Mouse (Mus musculus): ENCODE measurements around the gene Gzmk. TPM values are rescaled to one million over a fixed set of nuclear protein-coding genes. Genes with fewer than 3 reads are reported as not detected.
"Not testable (repeated sequence)": the region's sequence is repeated elsewhere in the genome, so short reads cannot be mapped to it uniquely, and the experiment has no call there.

The Gzmk gene
- polyA plus RNA-seq, 2 experiments, result 0.25 TPM; not detected in 1

DNA sequence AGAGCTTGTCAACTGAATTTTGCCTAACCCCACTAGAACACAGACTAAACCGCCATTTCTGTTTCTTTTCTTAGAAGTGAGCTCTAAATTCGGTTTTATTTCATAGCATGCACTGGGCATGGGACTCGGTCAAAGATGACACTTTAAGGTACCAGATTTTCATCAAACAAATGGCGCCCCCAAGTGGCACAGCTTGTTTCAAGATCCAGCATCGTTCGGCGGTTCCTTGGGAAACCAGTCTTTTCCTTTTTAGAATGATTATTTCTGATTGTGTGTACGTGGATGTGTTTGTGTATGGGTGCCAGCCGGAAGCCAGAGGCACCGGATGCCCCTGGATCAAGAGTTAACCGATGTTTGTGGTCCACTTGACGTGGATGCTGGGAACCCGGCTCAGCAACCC lies 39.5 kb upstream of the Gzmk start:
- Histone ChIP-seq H3K9ac (ENCODE audit: low read depth, low read length, severe bottlenecking) (no peak overlapping the region), H3K4me2 (replicated peaks; ENCODE audit: low read depth, low read length, severe bottlenecking) (no peak overlapping the region), H3K27ac (replicated peaks; ENCODE audit: low read depth, low read length) (no peak overlapping the region), H3K4me1 (ENCODE audit: control insufficient read depth, insufficient read depth, low read length) (no peaks in the 10 kb centered on the region), H3K4me3 (replicated peaks; ENCODE audit: low read length) (no peak overlapping the region), H3K9me3 (ENCODE audit: control insufficient read depth, low read length) (no peaks in the 10 kb centered on the region), H3K36me3 (ENCODE audit: control insufficient read depth, insufficient read depth, low read length) (no peaks in the 10 kb centered on the region), H3K27me3 (ENCODE audit: control insufficient read depth, insufficient read depth, low read length) (no peaks in the 10 kb centered on the region)
- TF ChIP-seq POLR2A (IDR thresholded peaks at IDR 0.05; ENCODE audit: borderline replicate concordance, extremely low read depth, insufficient read depth, insufficient read length), result no peak
- ATAC-seq (ENCODE audit: low FRiP score, low read depth) (no peak), DNase-seq (ENCODE audit: low spot score) (peak; percentile 73)
- 27% methylated on average over 13 of the region's 13 CpGs for WGBS

DNA sequence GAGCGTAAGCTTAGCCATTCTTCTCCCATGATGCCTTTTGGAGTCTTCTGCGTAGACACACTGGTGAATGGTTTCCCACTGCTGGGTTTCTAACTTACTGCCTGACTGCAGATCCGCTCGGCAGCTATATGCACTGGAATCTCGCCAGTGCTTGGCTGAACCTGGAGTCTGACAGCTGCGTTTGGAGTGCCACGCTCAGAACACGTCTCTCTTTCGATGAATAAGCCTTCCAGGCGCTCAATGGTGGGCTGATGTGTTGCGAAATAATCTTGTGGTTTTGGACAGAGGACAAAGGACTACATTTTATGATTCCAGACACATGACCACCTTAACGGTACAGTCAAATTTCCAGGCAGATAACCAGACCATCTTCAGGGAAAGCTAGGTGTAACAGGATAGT lies 37.1 kb upstream of the Gzmk start:
- Histone ChIP-seq H3K36me3 (ENCODE audit: control insufficient read depth, insufficient read depth, low read length) (no peaks in the 10 kb centered on the region), H3K4me2 (replicated peaks; ENCODE audit: low read depth, low read length, severe bottlenecking) (no peak overlapping the region), H3K9me3 (ENCODE audit: control insufficient read depth, low read length) (no peaks in the 10 kb centered on the region), H3K4me1 (ENCODE audit: control insufficient read depth, insufficient read depth, low read length) (no peaks in the 10 kb centered on the region), H3K4me3 (replicated peaks; ENCODE audit: low read length) (no peak overlapping the region), H3K9ac (ENCODE audit: low read depth, low read length, severe bottlenecking) (no peak overlapping the region), H3K27me3 (ENCODE audit: control insufficient read depth, insufficient read depth, low read length) (no peaks in the 10 kb centered on the region), H3K27ac (replicated peaks; ENCODE audit: low read depth, low read length) (no peak overlapping the region)
- no peak for ATAC-seq (ENCODE audit: low FRiP score, low read depth)
- peak; percentile 68 for DNase-seq (ENCODE audit: low spot score)
- WGBS, result 56% methylated on average over 12 of the region's 12 CpGs
- no peak for TF ChIP-seq POLR2A (IDR thresholded peaks at IDR 0.05; ENCODE audit: borderline replicate concordance, extremely low read depth, insufficient read depth, insufficient read length)

DNA sequence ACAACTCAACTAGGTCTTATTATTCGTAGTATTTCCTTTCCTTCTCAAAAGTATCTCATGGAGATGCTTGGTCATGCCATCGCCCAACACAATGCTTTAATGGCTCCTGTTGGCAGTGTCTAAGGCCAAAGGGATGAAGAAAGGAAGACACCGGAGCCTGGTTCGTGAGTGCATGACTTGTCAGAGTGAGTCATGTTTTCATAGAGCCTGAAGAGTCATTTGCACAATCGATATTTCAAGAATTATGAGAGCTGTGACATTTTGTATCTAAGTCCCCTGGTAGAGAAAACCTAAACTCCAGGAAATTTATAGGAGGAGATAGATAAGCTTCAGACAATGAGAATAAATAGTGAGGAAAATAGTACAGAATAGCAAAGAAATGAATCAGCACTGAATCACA lies 33.5 kb upstream of the Gzmk start:
- Histone ChIP-seq H3K4me2 (replicated peaks; ENCODE audit: low read depth, low read length, severe bottlenecking) (no peak overlapping the region), H3K4me3 (replicated peaks; ENCODE audit: low read length) (no peak overlapping the region), H3K9ac (ENCODE audit: low read depth, low read length, severe bottlenecking) (no peak overlapping the region), H3K27ac (replicated peaks; ENCODE audit: low read depth, low read length) (no peak overlapping the region), H3K9me3 (ENCODE audit: control insufficient read depth, low read length) (no peaks in the 10 kb centered on the region), H3K27me3 (ENCODE audit: control insufficient read depth, insufficient read depth, low read length) (no peaks in the 10 kb centered on the region), H3K4me1 (ENCODE audit: control insufficient read depth, insufficient read depth, low read length) (no peaks in the 10 kb centered on the region), H3K36me3 (ENCODE audit: control insufficient read depth, insufficient read depth, low read length) (no peaks in the 10 kb centered on the region)
- no peak for TF ChIP-seq POLR2A (IDR thresholded peaks at IDR 0.05; ENCODE audit: borderline replicate concordance, extremely low read depth, insufficient read depth, insufficient read length)
- DNase-seq (ENCODE audit: low spot score), result no peak
- no peak for ATAC-seq (ENCODE audit: low FRiP score, low read depth)
- WGBS, result 90% methylated on average over 5 of the region's 5 CpGs

DNA sequence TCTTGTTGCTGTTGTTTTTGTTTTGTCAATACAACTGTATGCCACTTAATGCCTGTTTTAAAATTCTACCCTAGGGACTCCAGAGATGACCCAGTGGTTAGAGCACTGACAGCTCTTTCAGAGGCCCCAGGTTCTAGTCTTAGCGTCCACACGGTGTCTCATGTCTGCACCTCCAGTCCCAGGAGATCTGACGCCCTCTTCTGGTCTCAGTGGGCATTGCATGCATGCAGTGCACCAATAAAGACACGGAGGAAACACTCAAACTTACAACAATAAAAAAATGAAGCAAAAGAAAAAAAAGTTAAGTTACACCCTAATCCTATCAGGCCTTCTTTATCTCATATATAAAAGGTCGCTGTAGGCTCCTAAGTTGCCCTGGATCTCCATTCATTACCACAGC lies 31.5 kb upstream of the Gzmk start:
- ATAC-seq (ENCODE audit: low FRiP score, low read depth) (no peak), DNase-seq (ENCODE audit: low spot score) (no peak)
- H3K9ac ChIP-seq (ENCODE audit: low read depth, low read length, severe bottlenecking), result no peak overlapping the region
- no peak overlapping the region for H3K27ac ChIP-seq (replicated peaks; ENCODE audit: low read depth, low read length)
- H3K27me3 ChIP-seq (ENCODE audit: control insufficient read depth, insufficient read depth, low read length), result no peaks in the 10 kb centered on the region
- H3K9me3 ChIP-seq (ENCODE audit: control insufficient read depth, low read length), result no peaks in the 10 kb centered on the region
- H3K4me2 ChIP-seq (replicated peaks; ENCODE audit: low read depth, low read length, severe bottlenecking), result no peak overlapping the region
- TF ChIP-seq POLR2A (IDR thresholded peaks at IDR 0.05; ENCODE audit: borderline replicate concordance, extremely low read depth, insufficient read depth, insufficient read length), result no peak
- no peak overlapping the region for H3K4me3 ChIP-seq (replicated peaks; ENCODE audit: low read length)
- 48% methylated on average over 5 of the region's 5 CpGs for WGBS
- no peaks in the 10 kb centered on the region for H3K4me1 ChIP-seq (ENCODE audit: control insufficient read depth, insufficient read depth, low read length)
- no peaks in the 10 kb centered on the region for H3K36me3 ChIP-seq (ENCODE audit: control insufficient read depth, insufficient read depth, low read length)

DNA sequence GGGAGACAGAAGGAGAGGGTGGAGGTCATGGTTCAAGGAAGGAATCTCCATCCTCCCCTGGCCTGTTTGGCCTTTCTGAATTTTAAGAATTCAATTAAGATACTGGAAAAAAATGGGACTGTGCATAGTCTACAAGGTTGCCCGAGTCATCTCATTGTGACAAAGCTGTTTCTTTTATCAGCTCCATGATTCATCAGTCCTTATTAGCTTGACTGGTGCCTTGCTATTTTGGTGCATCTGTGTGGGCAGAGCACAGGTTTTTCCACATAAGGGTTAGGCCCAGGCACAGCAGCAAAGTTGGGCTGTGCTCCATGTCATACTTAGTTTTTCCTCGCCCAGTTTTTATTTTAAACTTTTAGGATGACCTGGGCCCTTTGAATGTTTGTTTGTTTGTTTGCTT lies 31.1 kb upstream of the Gzmk start:
- Histone ChIP-seq H3K36me3 (ENCODE audit: control insufficient read depth, insufficient read depth, low read length) (no peaks in the 10 kb centered on the region), H3K27ac (replicated peaks; ENCODE audit: low read depth, low read length) (no peak overlapping the region), H3K9ac (ENCODE audit: low read depth, low read length, severe bottlenecking) (no peak overlapping the region), H3K4me1 (ENCODE audit: control insufficient read depth, insufficient read depth, low read length) (no peaks in the 10 kb centered on the region), H3K9me3 (ENCODE audit: control insufficient read depth, low read length) (no peaks in the 10 kb centered on the region), H3K4me2 (replicated peaks; ENCODE audit: low read depth, low read length, severe bottlenecking) (no peak overlapping the region), H3K27me3 (ENCODE audit: control insufficient read depth, insufficient read depth, low read length) (no peaks in the 10 kb centered on the region), H3K4me3 (replicated peaks; ENCODE audit: low read length) (no peak overlapping the region)
- WGBS, result 91% methylated on average over 2 of the region's 2 CpGs
- DNase-seq (ENCODE audit: low spot score) (no peak), ATAC-seq (ENCODE audit: low FRiP score, low read depth) (no peak)
- TF ChIP-seq POLR2A (IDR thresholded peaks at IDR 0.05; ENCODE audit: borderline replicate concordance, extremely low read depth, insufficient read depth, insufficient read length), result no peak

DNA sequence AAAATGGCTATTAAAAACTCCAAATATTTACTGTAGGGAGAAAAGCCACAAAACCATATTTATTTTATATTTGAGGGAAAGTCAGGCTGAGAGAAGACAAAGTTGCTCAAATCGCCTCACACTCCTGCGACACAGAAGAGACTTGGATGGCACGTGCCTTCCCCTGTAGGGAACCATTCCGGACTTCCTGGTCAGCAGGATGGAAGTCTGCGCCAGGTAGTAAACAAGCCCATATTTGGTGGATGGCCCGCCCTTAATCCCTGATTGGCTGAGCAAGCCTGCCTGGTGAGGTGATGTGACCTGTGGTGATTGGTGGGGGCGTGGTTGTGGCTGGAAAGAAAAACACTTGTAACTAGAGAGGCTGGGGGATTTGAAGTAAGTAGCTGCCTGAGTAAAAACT lies 26.9 kb upstream of the Gzmk start:
- not testable (repeated sequence) for H3K4me2 ChIP-seq (replicated peaks; ENCODE audit: low read depth, low read length, severe bottlenecking); H3K4me1 ChIP-seq (ENCODE audit: control insufficient read depth, insufficient read depth, low read length); ATAC-seq (ENCODE audit: low FRiP score, low read depth); DNase-seq (ENCODE audit: low spot score); H3K9me3 ChIP-seq (ENCODE audit: control insufficient read depth, low read length); H3K27ac ChIP-seq (replicated peaks; ENCODE audit: low read depth, low read length); H3K27me3 ChIP-seq (ENCODE audit: control insufficient read depth, insufficient read depth, low read length); H3K36me3 ChIP-seq (ENCODE audit: control insufficient read depth, insufficient read depth, low read length); H3K9ac ChIP-seq (ENCODE audit: low read depth, low read length, severe bottlenecking); H3K4me3 ChIP-seq (replicated peaks; ENCODE audit: low read length)
- WGBS, result 74% methylated on average over 7 of the region's 7 CpGs
